Mouse (Mus musculus) layer of hippocampus, postnatal 10 days (tissue): ENCODE results near the gene Stxbp6. TPM values are rescaled to one million over a fixed set of nuclear protein-coding genes. Genes with fewer than 3 reads are reported as not detected.

Experiments used
- DNase-seq, 2 experiments: peaks; one replicate each; pipeline ENCODE4 v3.0.0; 2021; ENCODE audit warnings: low spot score in 2 of 2
- total RNA-seq, 2 experiments: library from RNA; stranded (reverse); gene quantifications; 2 replicates each; pipeline ENCODE4 v1.2.3; 2021

The Stxbp6 gene
- total RNA-seq, 2 experiments from 2014 or later, result 32.1 to 38.9 TPM

GRCm38 (mm10) chr12:44997422-44997821 lies 77.1 kb downstream of the Stxbp6 start:
- DNase-seq, result no peak

GRCm38 (mm10) chr12:44996897-44997296 lies 77.6 kb downstream of the Stxbp6 start:
- no peak for DNase-seq

- no peak for DNase-seq
Observed at GRCm38 (mm10) chr12:44996274-44996673, 78.2 kb downstream of the Stxbp6 start.

GRCm38 (mm10) chr12:44993391-44993790 lies 81.1 kb downstream of the Stxbp6 start:
- DNase-seq, result peak; percentile 33 to 44

DNA sequence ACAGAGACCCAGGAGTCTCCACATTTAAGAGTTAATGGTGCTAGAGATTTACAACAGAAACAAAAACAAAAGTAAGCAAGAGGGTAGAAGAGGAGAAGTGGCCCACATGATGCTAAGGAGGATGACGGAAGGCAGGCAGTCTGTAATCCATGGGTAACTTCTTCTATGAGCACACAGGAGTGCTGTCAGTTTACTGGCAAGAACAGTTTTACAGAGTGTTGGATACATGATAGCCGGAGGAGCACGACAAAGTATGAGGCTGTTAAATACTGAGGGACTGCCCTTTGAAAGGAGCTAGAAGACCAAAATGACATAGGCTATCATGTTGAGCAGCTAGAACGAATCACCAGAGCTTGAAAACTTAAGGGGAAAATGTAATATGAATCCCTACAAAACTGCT lies 81.7 kb downstream of the Stxbp6 start:
- no peak for DNase-seq

DNA sequence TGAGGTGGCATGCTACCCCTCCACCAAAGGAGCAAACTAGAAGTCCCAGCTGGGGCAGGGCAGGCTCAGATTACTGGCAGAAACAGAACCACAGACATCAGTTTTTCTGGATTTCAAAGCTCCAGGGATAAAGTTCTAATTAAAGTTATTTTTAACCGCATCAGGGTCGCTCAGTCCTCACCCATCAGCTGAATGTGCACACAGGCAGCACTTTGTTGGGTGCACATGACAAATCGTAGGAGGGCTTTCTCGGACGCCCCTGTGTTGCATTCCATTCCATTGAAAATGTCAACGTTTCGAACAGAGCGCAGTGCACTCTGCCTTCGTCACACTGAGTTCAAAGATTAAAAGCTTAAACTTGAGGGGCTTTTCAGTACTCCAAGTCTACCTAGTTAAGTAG lies 84.1 kb downstream of the Stxbp6 start:
- DNase-seq, result no peak

DNA sequence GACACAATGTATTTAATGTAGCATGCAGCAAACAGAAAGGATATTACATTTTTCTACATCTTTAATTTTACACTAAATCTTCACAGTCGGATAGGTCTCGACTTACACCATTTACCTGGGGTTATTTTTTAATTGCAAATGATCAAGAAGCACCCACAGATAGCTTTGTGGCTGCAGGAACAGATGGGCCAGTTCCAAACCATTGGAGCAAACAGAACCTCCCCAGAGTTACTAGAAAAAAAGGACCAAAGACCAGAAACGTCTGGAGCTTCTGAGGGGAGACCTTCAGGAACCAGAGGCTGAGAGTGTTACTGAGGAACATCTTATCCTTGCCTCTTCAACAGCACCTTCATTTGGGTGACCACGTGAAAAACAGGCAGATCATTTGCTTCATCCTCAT lies 85.5 kb downstream of the Stxbp6 start:
- DNase-seq, result no peak

GRCm38 (mm10) chr12:44987762-44988161 lies 86.7 kb downstream of the Stxbp6 start:
- no peak for DNase-seq

DNA sequence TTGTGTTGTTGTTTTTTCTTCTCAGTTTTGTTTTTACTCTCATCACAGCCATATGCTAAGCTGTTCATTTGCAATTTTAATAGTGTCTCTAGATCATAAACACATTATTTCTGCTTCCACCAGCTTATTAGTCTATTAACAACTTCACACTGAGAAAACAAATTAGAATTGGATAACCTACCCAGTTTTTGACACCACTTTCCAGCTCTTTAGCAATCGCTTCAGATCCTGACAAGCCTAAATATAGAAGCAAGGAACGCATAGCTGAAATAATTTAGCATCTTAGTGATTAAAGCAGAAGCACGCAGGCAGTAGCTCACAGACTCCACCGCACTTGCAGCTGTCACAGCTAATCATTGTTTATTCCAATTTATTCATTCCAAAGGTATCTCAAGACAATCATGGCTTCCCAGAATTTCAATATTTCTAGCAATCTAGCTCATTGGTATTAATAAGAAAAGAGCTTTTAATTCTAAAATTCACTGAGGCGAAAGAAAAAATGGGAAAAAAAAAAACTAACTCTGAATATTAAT lies 95.1 kb downstream of the Stxbp6 start:
- DNase-seq, result no peak

DNA sequence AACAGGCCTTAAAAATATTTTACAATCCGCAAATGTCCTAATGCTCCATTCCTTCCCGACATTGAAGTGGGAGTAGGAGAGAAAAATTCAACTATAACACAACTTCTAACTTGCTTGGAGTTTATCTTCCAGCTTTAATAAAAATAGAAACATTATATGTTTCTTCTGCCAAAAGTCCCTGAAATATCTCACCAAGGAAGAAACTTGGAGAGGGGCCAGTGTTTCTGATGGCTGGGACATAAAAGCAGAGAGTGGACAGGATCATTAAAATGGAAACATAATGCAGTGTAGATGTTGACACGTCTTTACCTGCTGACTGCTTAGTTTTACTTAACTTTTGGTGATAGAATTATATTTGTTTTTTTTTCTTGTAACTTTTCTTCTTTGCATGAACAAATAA lies 99.2 kb downstream of the Stxbp6 start:
- DNase-seq, result no peak

- DNase-seq, result no peak
Observed at GRCm38 (mm10) chr12:44971477-44971876, 103.0 kb downstream of the Stxbp6 start.

DNA sequence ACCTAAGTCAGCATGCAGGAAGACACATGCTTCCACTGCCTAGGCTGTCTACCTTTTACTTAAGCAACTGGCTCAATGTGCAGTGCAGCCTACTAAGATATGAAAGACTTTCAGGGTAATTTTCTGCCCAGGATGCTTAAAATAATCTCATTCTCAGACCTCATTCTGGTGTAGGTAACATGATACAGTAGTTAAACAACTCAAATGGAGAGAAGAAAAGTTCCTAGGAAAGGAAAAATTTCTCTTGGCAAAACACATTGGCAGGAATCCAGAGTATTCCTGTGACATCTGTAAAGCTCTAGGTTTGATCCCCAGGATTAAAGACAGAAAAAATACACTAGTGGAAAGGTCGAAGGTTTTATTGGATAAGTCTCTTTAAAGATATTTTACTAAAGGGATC lies 107.1 kb downstream of the Stxbp6 start:
- DNase-seq, result no peak

GRCm38 (mm10) chr12:44957474-44957873 lies 117.0 kb downstream of the Stxbp6 start:
- no peak for DNase-seq

GRCm38 (mm10) chr12:44953121-44953520 lies 121.4 kb downstream of the Stxbp6 start:
- no peak for DNase-seq

DNA sequence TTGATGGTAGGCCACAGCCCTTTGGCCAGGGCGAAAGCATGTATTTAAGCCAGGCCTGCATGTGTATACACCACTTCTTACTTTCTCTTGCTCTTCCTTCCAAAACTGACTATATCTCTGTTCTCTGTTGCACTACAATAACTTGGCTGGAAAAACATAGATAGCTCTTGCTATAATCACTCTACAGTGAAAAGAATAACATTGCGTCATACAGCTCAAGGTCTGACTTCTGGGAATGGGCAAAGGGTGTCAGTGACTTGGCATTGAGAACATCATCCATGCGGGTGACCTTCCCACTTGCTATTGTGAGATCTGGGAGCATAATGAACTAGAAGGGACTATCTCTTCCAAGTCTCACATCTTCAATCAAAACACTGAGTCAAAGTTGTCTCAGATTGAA lies 122.4 kb downstream of the Stxbp6 start:
- no peak for DNase-seq

DNA sequence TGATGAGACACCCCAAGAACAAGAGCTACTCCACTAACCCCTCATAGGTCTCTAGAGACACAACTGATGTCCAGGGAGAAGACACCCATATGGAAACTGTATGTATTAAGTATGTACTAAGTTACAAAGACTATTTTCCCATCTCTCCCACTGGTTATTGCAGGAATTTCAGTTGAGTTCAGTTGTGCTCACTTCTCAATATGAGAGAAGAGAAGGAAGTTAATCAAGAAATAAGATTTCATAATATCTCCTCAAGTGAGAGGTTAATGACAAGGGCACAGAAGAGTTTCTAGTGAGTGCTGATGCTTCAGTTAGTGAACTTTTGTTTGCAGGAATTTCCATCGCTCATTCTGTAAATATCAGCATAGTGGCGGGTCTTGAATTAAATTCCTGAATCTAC lies 124.0 kb downstream of the Stxbp6 start:
- DNase-seq, result no peak

DNA sequence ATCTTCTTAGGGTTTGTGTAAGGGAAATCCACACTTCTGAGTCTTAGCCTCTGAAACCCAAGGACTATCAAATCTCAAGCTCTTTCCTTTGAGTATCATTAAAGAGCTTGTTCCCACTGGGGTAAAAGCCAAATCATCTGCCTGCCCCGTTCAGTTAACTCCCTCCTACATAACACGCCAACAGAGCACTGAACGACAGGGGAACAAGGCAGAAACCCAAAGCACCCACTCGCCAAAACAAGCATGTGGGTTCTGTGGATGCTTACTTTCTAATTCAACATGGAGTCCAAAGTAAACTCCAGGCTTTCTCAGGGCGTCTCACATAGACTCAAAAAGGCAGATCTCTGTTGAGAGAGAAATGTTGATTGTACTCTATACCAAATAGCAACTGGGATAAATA lies 126.7 kb downstream of the Stxbp6 start:
- no peak for DNase-seq

DNA sequence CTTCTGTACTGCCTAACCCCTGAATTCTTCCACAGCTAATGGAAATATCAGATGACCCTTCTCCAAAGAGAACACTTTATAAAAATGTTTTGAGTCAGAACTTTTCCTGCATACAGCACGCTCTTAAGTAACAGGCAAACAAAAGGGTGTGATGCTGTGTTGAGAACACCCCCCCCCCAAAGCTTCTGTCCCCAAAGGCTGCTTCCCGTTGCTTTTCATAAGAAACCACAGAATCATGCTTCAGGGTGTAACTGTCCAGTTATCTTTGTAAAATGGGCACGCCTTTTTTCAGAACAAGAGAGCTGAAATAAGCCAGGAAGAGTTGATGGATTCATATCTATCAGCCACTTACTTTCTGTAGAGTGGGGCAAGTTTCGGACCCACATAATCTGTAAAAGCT lies 134.2 kb downstream of the Stxbp6 start:
- no peak for DNase-seq

GRCm38 (mm10) chr12:44939106-44939505 lies 135.4 kb downstream of the Stxbp6 start:
- DNase-seq, result no peak

GRCm38 (mm10) chr12:44932954-44933353 lies 141.6 kb downstream of the Stxbp6 start:
- no peak for DNase-seq

DNA sequence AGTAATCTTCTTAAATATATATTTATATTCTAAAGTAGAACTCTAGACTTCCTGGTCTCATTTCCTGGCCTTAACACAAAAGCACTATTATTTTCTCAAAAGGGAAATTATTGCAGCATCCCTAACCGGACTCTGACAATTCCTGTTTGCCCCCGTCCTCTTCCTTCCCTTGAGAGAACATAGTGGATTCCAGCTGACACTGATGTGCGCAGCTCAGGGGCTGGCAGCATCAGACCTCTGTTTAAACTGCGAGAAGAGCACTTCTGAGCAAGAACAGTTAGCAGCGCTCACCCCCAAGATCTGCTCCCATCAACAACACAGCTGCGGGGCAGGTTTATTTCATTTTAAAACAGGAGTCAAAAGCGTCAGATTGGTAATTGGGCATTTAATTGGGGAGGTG lies 142.8 kb downstream of the Stxbp6 start:
- DNase-seq, result no peak

GRCm38 (mm10) chr12:44928456-44928855 lies 146.1 kb downstream of the Stxbp6 start:
- DNase-seq, result no peak

GRCm38 (mm10) chr12:44925901-44926300 lies 148.6 kb downstream of the Stxbp6 start:
- DNase-seq, result no peak

- DNase-seq, result no peak
Observed at GRCm38 (mm10) chr12:44923273-44923672, 151.2 kb downstream of the Stxbp6 start.
